Comparison of ENCODE assay signal across 29 mouse cellular contexts in the genomic region with DNA sequence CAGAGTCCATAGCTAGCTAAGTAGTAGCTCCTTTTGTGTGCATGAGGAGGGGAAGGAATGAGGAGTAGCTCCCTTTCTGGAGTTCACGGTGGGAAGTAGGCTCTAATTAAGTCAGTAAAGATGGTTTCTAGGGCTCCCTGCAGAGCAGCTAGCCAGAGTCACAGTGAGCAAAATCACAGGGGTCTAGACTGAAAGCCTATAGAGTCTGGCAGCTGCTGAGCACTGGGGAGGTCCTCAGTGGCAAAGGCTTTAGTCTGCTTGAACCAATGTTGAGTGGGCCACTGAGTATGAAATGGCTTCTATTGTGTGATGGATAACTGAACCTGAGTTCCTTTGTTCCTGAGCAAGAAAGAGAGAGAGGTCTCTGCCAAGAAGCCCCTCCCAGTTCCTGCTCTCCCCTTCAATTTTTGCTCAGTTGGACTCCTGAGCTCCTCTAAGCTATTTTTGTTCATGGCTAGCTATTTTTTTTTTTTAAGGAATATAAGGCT.
DNase-seq lines count a peak whose midpoint lies in the region; ATAC-seq lines count a peak whose summit lies in the region.
"Had no signal": no experiment of that assay in that cellular context is flagged by ENCODE, and none has a peak within 500 bp of the region (broad histone marks: within the 10 kb centered on the region; RNA-seq: fewer than 3 reads in every experiment).

No protein-coding gene starts in this region.

- H3K36me3 ChIP-seq in forebrain, embryonic 12.5 days (replicated peaks): no peaks in the 10 kb centered on the region
- no peaks in the 10 kb centered on the region for H3K36me3 ChIP-seq in forebrain, embryonic 10.5 days (replicated peaks)
- no peaks in the 10 kb centered on the region for H3K36me3 ChIP-seq in forebrain, embryonic 15.5 days
- H3K36me3 ChIP-seq in midbrain, embryonic 16.5 days (ENCODE audit: control insufficient read depth, insufficient read depth, low read length): no peaks in the 10 kb centered on the region
- H3K36me3 ChIP-seq: embryonic facial prominence, embryonic 12.5 days; heart, embryonic 13.5 days; hindbrain, embryonic 13.5 days; limb, embryonic 13.5 days; neural tube, embryonic 15.5 days had no signal

- 0% methylated on average over 1 of the region's 1 CpGs for WGBS in forebrain, embryonic 12.5 days
- 12% methylated on average over 1 of the region's 1 CpGs for WGBS in forebrain, embryonic 10.5 days
- WGBS in forebrain, embryonic 15.5 days: 0% methylated on average over 1 of the region's 1 CpGs
- WGBS in midbrain, embryonic 16.5 days: 4% methylated on average over 1 of the region's 1 CpGs

- H3K4me1 ChIP-seq in forebrain, embryonic 12.5 days: no peaks in the 10 kb centered on the region
- 0 out of 2 replicates have a peak, but pooled peaks cover 4% of the 10 kb centered on the region for H3K4me1 ChIP-seq in forebrain, embryonic 10.5 days
- no peaks in the 10 kb centered on the region for H3K4me1 ChIP-seq in forebrain, embryonic 15.5 days
- no peaks in the 10 kb centered on the region for H3K4me1 ChIP-seq in midbrain, embryonic 16.5 days (ENCODE audit: control insufficient read depth, insufficient read depth, low read length)
- H3K4me1 ChIP-seq: embryonic facial prominence, embryonic 12.5 days; heart, embryonic 13.5 days; hindbrain, embryonic 13.5 days; limb, embryonic 13.5 days; neural tube, embryonic 15.5 days had no signal

- H3K4me2 ChIP-seq in forebrain, embryonic 12.5 days: no peak overlapping the region
- H3K4me2 ChIP-seq in forebrain, embryonic 15.5 days (replicated peaks): no peak overlapping the region
- no peak overlapping the region for H3K4me2 ChIP-seq in midbrain, embryonic 16.5 days (ENCODE audit: low read length)
- H3K4me2 ChIP-seq: embryonic facial prominence, embryonic 12.5 days; heart, embryonic 13.5 days; hindbrain, embryonic 13.5 days; limb, embryonic 13.5 days; liver, embryonic 11.5 days; neural tube, embryonic 15.5 days had no signal

- DNase-seq in forebrain, embryonic 10.5 days (ENCODE audit: extremely low spot score, low spot score): no peak
- DNase-seq in retina, embryonic 14.5 days (ENCODE audit: low spot score): peak; percentile 5
- DNase-seq in retina, postnatal 1 day: no peak
- no peak for DNase-seq in layer of hippocampus, postnatal 14 days (ENCODE audit: low spot score in 2 of 2)
- DNase-seq in embryo, embryonic 10 days (ENCODE audit: low spot score): no peak
- DNase-seq: adrenal gland, adult 2 months; adrenal gland, postnatal 36 days; cerebellum, adult 2 months; cerebellum, postnatal 25 days; gastrocnemius, postnatal 10 days; heart, postnatal 10 days; kidney, adult 9 months; kidney, postnatal 10 days; lung, postnatal 4 days; right cerebral cortex, adult 18-20 months; spleen, adult 18-20 months; thymus, postnatal 25 days had no signal

- H3K27me3 ChIP-seq in forebrain, embryonic 12.5 days: no peaks in the 10 kb centered on the region
- H3K27me3 ChIP-seq in forebrain, embryonic 10.5 days (ENCODE audit: poor library complexity, severe bottlenecking): no peaks in the 10 kb centered on the region
- H3K27me3 ChIP-seq in forebrain, embryonic 15.5 days: no peaks in the 10 kb centered on the region
- H3K27me3 ChIP-seq in midbrain, embryonic 16.5 days (ENCODE audit: control insufficient read depth, insufficient read depth, low read depth, low read length): no peaks in the 10 kb centered on the region
- H3K27me3 ChIP-seq: embryonic facial prominence, embryonic 12.5 days; heart, embryonic 13.5 days; hindbrain, embryonic 13.5 days; limb, embryonic 13.5 days; megakaryocyte, embryonic 14.5 days; neural tube, embryonic 15.5 days had no signal

- no peak overlapping the region for H3K4me3 ChIP-seq in forebrain, embryonic 12.5 days (replicated peaks)
- H3K4me3 ChIP-seq in forebrain, embryonic 10.5 days: no peak overlapping the region
- H3K4me3 ChIP-seq in forebrain, embryonic 15.5 days: no peak overlapping the region
- no peak overlapping the region for H3K4me3 ChIP-seq in midbrain, embryonic 16.5 days (ENCODE audit: low read depth, low read length)
- H3K4me3 ChIP-seq: embryonic facial prominence, embryonic 12.5 days; heart, embryonic 13.5 days; hindbrain, embryonic 13.5 days; limb, embryonic 13.5 days; megakaryocyte, embryonic 14.5 days; neural tube, embryonic 15.5 days had no signal

- no peaks in the 10 kb centered on the region for H3K9me3 ChIP-seq in forebrain, embryonic 12.5 days
- H3K9me3 ChIP-seq in forebrain, embryonic 10.5 days: no peaks in the 10 kb centered on the region
- H3K9me3 ChIP-seq in forebrain, embryonic 15.5 days: no peaks in the 10 kb centered on the region
- no peaks in the 10 kb centered on the region for H3K9me3 ChIP-seq in midbrain, embryonic 16.5 days (replicated peaks; ENCODE audit: control insufficient read depth, low read length, poor library complexity, severe bottlenecking)
- H3K9me3 ChIP-seq: embryonic facial prominence, embryonic 12.5 days; heart, embryonic 13.5 days; hindbrain, embryonic 13.5 days; limb, embryonic 13.5 days; neural tube, embryonic 15.5 days had no signal

- H3K9ac ChIP-seq in forebrain, embryonic 12.5 days: no peak overlapping the region
- no peak overlapping the region for H3K9ac ChIP-seq in forebrain, embryonic 15.5 days (replicated peaks)
- H3K9ac ChIP-seq in midbrain, embryonic 16.5 days (ENCODE audit: low read depth, low read length): no peak overlapping the region
- H3K9ac ChIP-seq: embryonic facial prominence, embryonic 12.5 days; heart, embryonic 13.5 days; hindbrain, embryonic 13.5 days; limb, embryonic 13.5 days; neural tube, embryonic 15.5 days had no signal

- no peak overlapping the region for H3K27ac ChIP-seq in forebrain, embryonic 12.5 days
- no peak overlapping the region for H3K27ac ChIP-seq in forebrain, embryonic 10.5 days
- no peak overlapping the region for H3K27ac ChIP-seq in forebrain, embryonic 15.5 days (replicated peaks)
- no peak overlapping the region for H3K27ac ChIP-seq in midbrain, embryonic 16.5 days (ENCODE audit: low read length)
- H3K27ac ChIP-seq: embryonic facial prominence, embryonic 12.5 days; heart, embryonic 13.5 days; hindbrain, embryonic 13.5 days; limb, embryonic 13.5 days; neural tube, embryonic 15.5 days had no signal

- ATAC-seq in forebrain, embryonic 12.5 days (ENCODE audit: low FRiP score): 0 out of 2 replicates have a peak, but pooled peaks have one; percentile 41
- 0 out of 2 replicates have a peak, but pooled peaks have one; percentile 35 for ATAC-seq in forebrain, embryonic 15.5 days (replicated peaks)
- peak; percentile 54; the same call in 1 of the 2 replicates for ATAC-seq in midbrain, embryonic 16.5 days
- ATAC-seq: activated CD4-positive, CD25-positive, alpha-beta regulatory T cell, adult 4 months; intestine, postnatal 0 days had no signal
